Mouse (Mus musculus) cerebellum, adult 2 months (tissue): ENCODE data around the gene Mucl3.

Source experiments
- CTCF ChIP-seq: fragments of 200-500 bp; IDR thresholded peaks from 2 replicates; pipeline ENCODE4 v1.5.1; 2011; ENCODE audit warnings: low read depth, mild to moderate bottlenecking, control low read depth, low read length, moderate library complexity, borderline replicate concordance; ENCODE audit not compliant: insufficient read depth
- POLR2A ChIP-seq: fragments of 200-500 bp; IDR thresholded peaks from 2 replicates; pipeline ENCODE4 v1.6.1; 2011; ENCODE audit warnings: low read length, control low read depth, borderline replicate concordance; ENCODE audit not compliant: insufficient read depth

DNA sequence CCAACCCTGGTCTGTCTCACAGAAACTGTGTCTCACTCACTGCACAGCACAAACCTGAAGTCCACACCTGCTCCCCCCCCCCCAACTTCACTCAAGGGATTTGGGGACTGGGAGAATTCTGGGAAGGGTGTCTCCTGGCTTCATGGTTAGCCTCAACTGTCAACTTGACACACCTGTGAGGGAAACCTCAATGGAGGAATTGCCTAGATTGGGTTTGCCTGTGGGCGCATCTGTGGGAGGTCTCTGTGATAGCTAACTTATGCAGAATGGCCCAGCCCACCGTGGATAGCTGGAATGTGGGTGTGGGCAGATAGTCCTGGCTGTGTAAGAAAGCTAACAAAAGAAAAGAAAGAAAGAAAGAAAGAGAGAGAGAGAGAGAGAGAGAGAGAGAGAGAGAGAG, 42.2 kb downstream of the Mucl3 start, which contains the start of gene Sfta2:
- no peak for TF ChIP-seq POLR2A
- no peak for TF ChIP-seq CTCF
